Comparison of ENCODE assay signal across 11 mouse cellular contexts in the genomic region with DNA sequence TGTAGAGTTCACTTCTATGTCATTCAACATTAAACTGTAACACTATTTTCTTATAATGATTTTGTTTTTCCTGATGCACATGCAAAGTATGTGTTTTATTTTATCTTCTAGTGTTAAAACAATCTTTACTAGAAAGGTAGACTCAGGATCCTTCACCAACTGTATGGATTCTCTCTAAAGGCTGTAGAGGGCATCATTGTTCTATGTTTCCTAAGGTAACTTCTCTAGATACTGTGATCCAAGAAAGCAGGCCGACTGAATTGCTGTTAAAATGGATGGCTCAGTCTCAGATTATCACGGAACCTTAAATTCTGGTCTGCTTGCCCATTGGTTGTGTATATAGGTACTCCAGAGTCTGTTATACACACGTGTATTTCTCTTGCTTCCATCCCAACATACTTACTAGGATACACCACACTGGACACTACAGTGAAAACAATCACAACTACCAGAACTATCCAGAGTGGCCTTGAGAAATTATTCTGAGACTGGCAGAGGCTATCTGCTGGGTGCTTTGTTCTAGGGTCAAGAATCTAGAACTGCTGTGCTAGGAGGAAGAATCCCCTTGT. TPM values are rescaled to one million over a fixed set of nuclear protein-coding genes. Genes with fewer than 3 reads are reported as not detected.
A peak's percentile ranks its signal among the peaks of the same experiment; 100 is the strongest.
DNase-seq lines count a peak whose midpoint lies in the region; ATAC-seq lines count a peak whose summit lies in the region.
"Had no signal": no experiment of that assay in that cellular context is flagged by ENCODE, and none has a peak within 500 bp of the region (broad histone marks: within the 10 kb centered on the region; RNA-seq: fewer than 3 reads in every experiment).

No protein-coding gene starts in this region.

- no peaks in the 10 kb centered on the region for H3K9me3 ChIP-seq in kidney, embryonic 15.5 days (replicated peaks)
- H3K9me3 ChIP-seq: midbrain, embryonic 12.5 days had no signal

- peak; percentile 56; the same call in 1 of the 2 replicates for ATAC-seq in kidney, embryonic 15.5 days (replicated peaks; ENCODE audit: low FRiP score)
- ATAC-seq in megakaryocyte progenitor cell, adult 5-6 weeks (replicated peaks; ENCODE audit: poor library complexity) = peak; percentile 57

- H3K27me3 ChIP-seq in kidney, embryonic 15.5 days = no peaks in the 10 kb centered on the region
- H3K27me3 ChIP-seq: midbrain, embryonic 12.5 days had no signal

- WGBS in kidney, embryonic 15.5 days = 53% methylated on average over 3 of the region's 3 CpGs

- H3K9ac ChIP-seq in kidney, embryonic 15.5 days = no peak overlapping the region
- H3K9ac ChIP-seq: midbrain, embryonic 12.5 days had no signal

- no peak overlapping the region for H3K4me3 ChIP-seq in kidney, embryonic 15.5 days (replicated peaks)
- H3K4me3 ChIP-seq: midbrain, embryonic 12.5 days had no signal

- no peak for DNase-seq in kidney, adult 11 months
- DNase-seq in NIH3T3 (ENCODE audit: low read depth) = peak; percentile 64
- DNase-seq in embryo, embryonic 11 days = peak; percentile 56
- no peak for DNase-seq in adrenal gland, adult 2 months
- DNase-seq in spleen, postnatal 36 days (ENCODE audit: low spot score in 2 of 2) = no peak
- no peak for DNase-seq in spleen, adult 18-20 months
- DNase-seq: heart, adult 11 months had no signal

- H3K4me1 ChIP-seq in kidney, embryonic 15.5 days = peaks cover 2% of the 10 kb centered on the region; the same call in 1 of the 2 replicates

- no peaks in the 10 kb centered on the region for H3K36me3 ChIP-seq in kidney, embryonic 15.5 days
- H3K36me3 ChIP-seq: midbrain, embryonic 12.5 days had no signal

- H3K27ac ChIP-seq in kidney, embryonic 15.5 days = no peak overlapping the region
- H3K27ac ChIP-seq: midbrain, embryonic 12.5 days had no signal

- H3K4me2 ChIP-seq in kidney, embryonic 15.5 days = no peak overlapping the region
- H3K4me2 ChIP-seq: midbrain, embryonic 12.5 days had no signal

RNA-seq across cellular contexts. Expression of gene AL731706.1, which starts 23.2 kb away (rescaled TPM):
- 30.7 and 38.3 TPM in 2 replicates for polyA plus RNA-seq in kidney, embryonic 15.5 days (2015; fragmentation: Nextera tagmentation; extraction: Ambion mirVana)
- 5.8 and 20.7 TPM in 2 replicates for total RNA-seq in megakaryocyte progenitor cell, adult 5-6 weeks (2015)
- total RNA-seq in megakaryocyte progenitor cell, adult 5-6 weeks (2017) = 9.9 and 21.6 TPM in 2 replicates
- total RNA-seq in adrenal gland, adult 2 months (2021) = 10 to 100 TPM; 12.4 to 16.2 TPM
- 0.15 and 0.55 TPM in 2 replicates for polyA plus RNA-seq in adrenal gland, adult 2 months (2012; rRNA removed)

RNA-seq across cellular contexts. Expression of gene Mkks, which starts 23.2 kb away (rescaled TPM):
- polyA plus RNA-seq in kidney, embryonic 15.5 days (2015; fragmentation: Nextera tagmentation; extraction: Ambion mirVana) = 14.0 and 14.1 TPM in 2 replicates
- total RNA-seq in megakaryocyte progenitor cell, adult 5-6 weeks (2015) = 19.4 and 28.2 TPM in 2 replicates
- 6.6 and 8.7 TPM in 2 replicates for total RNA-seq in megakaryocyte progenitor cell, adult 5-6 weeks (2017)
- 10 to 100 TPM; 20.8 to 27.2 TPM for total RNA-seq in adrenal gland, adult 2 months (2021)
- polyA plus RNA-seq in adrenal gland, adult 2 months (2012; rRNA removed) = 1.4 and 1.9 TPM in 2 replicates

RNA-seq across cellular contexts. Expression of gene Slx4ip, which starts 23.4 kb away (rescaled TPM):
- 7.5 and 8.3 TPM in 2 replicates for polyA plus RNA-seq in kidney, embryonic 15.5 days (2015; fragmentation: Nextera tagmentation; extraction: Ambion mirVana)
- 7.8 and 8.3 TPM in 2 replicates for total RNA-seq in megakaryocyte progenitor cell, adult 5-6 weeks (2015)
- 4.6 and 6.2 TPM in 2 replicates for total RNA-seq in megakaryocyte progenitor cell, adult 5-6 weeks (2017)
- 1 to 10 TPM; 4.6 to 6.6 TPM for total RNA-seq in adrenal gland, adult 2 months (2021)
- polyA plus RNA-seq in adrenal gland, adult 2 months (2012; rRNA removed) = 0.08 and 0.40 TPM in 2 replicates

RNA-seq across cellular contexts. Expression of gene AL731706.2, which starts 28.9 kb away (rescaled TPM):
- polyA plus RNA-seq in kidney, embryonic 15.5 days (2015; fragmentation: Nextera tagmentation; extraction: Ambion mirVana) = 37.8 and 55.1 TPM in 2 replicates
- 5.2 and 24.7 TPM in 2 replicates for total RNA-seq in megakaryocyte progenitor cell, adult 5-6 weeks (2015)
- 22.6 TPM in 1 of 2 replicates, not detected in the other for total RNA-seq in megakaryocyte progenitor cell, adult 5-6 weeks (2017)
- 10 to 100 TPM in 1 of 2 experiments, 1 to 10 TPM in 1; 3.4 to 18.3 TPM for total RNA-seq in adrenal gland, adult 2 months (2021)
- not detected in 2 replicates for polyA plus RNA-seq in adrenal gland, adult 2 months (2012; rRNA removed)
- polyA plus RNA-seq: spleen, adult 2 months had no signal

Comparison
In these comparisons a context has a peak if more than half of its experiments do, and no peak if none do; other contexts are left out.
1. DNase-seq: peak in NIH3T3 (single experiment) and embryo, embryonic 11 days (single experiment); none in kidney, adult 11 months (single experiment), adrenal gland, adult 2 months (single experiment), spleen, postnatal 36 days (0 of 2) and spleen, adult 18-20 months (0 of 2).